Mouse (Mus musculus): ENCODE data around the gene Vcp. TPM values are rescaled to one million over a fixed set of nuclear protein-coding genes. Genes with fewer than 3 reads are reported as not detected.
"Not testable (repeated sequence)": the region's sequence is repeated elsewhere in the genome, so short reads cannot be mapped to it uniquely, and the experiment has no call there.

Gene Vcp
- polyA plus RNA-seq, 1 experiment from 2014 or later: 205 TPM

GRCm38 (mm10) chr4:42999451-43000140, 711 bp downstream of the Vcp start:
- under 1% methylated on average over 51 of the region's 51 CpGs for WGBS
- ATAC-seq: peak; percentile 49
- peak overlapping the region; percentile 77 for H3K4me3 ChIP-seq (ENCODE audit: low read depth, low read length)
- H3K9me3 ChIP-seq (ENCODE audit: control insufficient read depth): no peaks in the 10 kb centered on the region
- no peaks in the 10 kb centered on the region for H3K27me3 ChIP-seq (replicated peaks; ENCODE audit: control insufficient read depth, insufficient read depth, low read length)
- peak overlapping the region; percentile 98 for H3K9ac ChIP-seq (ENCODE audit: low read depth, low read length)
- TF ChIP-seq CTCF (IDR thresholded peaks at IDR 0.05; ENCODE audit: low read depth): peak; percentile 62
- peak overlapping the region; percentile 72 for H3K4me2 ChIP-seq (replicated peaks; ENCODE audit: low read depth)
- peaks cover 11% of the 10 kb centered on the region for H3K36me3 ChIP-seq (ENCODE audit: control insufficient read depth, insufficient read depth)
- peak overlapping the region; percentile 98 for H3K27ac ChIP-seq (ENCODE audit: low read depth, low read length)
- H3K4me1 ChIP-seq (replicated peaks; ENCODE audit: control insufficient read depth, insufficient read depth, low read length): peaks cover 8% of the 10 kb centered on the region; the same call in 1 of the 2 replicates

GRCm38 (mm10) chr4:42998022-42998421, 2.3 kb downstream of the Vcp start:
- Histone ChIP-seq H3K4me2 (replicated peaks; ENCODE audit: low read depth) (peak overlapping the region; percentile 72), H3K4me1 (replicated peaks; ENCODE audit: control insufficient read depth, insufficient read depth, low read length) (peaks cover 8% of the 10 kb centered on the region; the same call in 1 of the 2 replicates), H3K27me3 (replicated peaks; ENCODE audit: control insufficient read depth, insufficient read depth, low read length) (no peaks in the 10 kb centered on the region), H3K27ac (ENCODE audit: low read depth, low read length) (no peak overlapping the region), H3K4me3 (ENCODE audit: low read depth, low read length) (no peak overlapping the region), H3K36me3 (ENCODE audit: control insufficient read depth, insufficient read depth) (peaks cover 25% of the 10 kb centered on the region), H3K9ac (ENCODE audit: low read depth, low read length) (0 out of 2 replicates have a peak overlapping the region, but pooled peaks have one; percentile 98), H3K9me3 (ENCODE audit: control insufficient read depth) (no peaks in the 10 kb centered on the region)
- TF ChIP-seq CTCF (IDR thresholded peaks at IDR 0.05; ENCODE audit: low read depth): no peak
- no peak for ATAC-seq
- WGBS: 38% methylated on average over 2 of the region's 2 CpGs

GRCm38 (mm10) chr4:42988296-42988695, 12.0 kb downstream of the Vcp start:
- H3K4me1 ChIP-seq (replicated peaks; ENCODE audit: control insufficient read depth, insufficient read depth, low read length): no peaks in the 10 kb centered on the region
- 89% methylated on average over 1 of the region's 1 CpGs for WGBS
- ATAC-seq: no peak

GRCm38 (mm10) chr4:42980467-42980866, 19.8 kb downstream of the Vcp start:
- ATAC-seq: 0 out of 2 replicates have a peak, but pooled peaks have one; percentile 4
- H3K36me3 ChIP-seq (ENCODE audit: control insufficient read depth, insufficient read depth): peaks cover 65% of the 10 kb centered on the region

More at GRCm38 (mm10) chr4:42988296-42988695, 12.0 kb downstream of the Vcp start:
- Histone ChIP-seq H3K27ac (ENCODE audit: low read depth, low read length) (no peak overlapping the region), H3K9me3 (ENCODE audit: control insufficient read depth) (no peaks in the 10 kb centered on the region), H3K27me3 (replicated peaks; ENCODE audit: control insufficient read depth, insufficient read depth, low read length) (no peaks in the 10 kb centered on the region), H3K36me3 (ENCODE audit: control insufficient read depth, insufficient read depth) (peaks cover 94% of the 10 kb centered on the region), H3K4me3 (ENCODE audit: low read depth, low read length) (no peak overlapping the region), H3K4me2 (replicated peaks; ENCODE audit: low read depth) (no peak overlapping the region), H3K9ac (ENCODE audit: low read depth, low read length) (no peak overlapping the region)
- peak; percentile 42; the same call in 1 of the 2 replicates for TF ChIP-seq CTCF (IDR thresholded peaks at IDR 0.05; ENCODE audit: low read depth)

GRCm38 (mm10) chr4:42978062-42978461, 22.2 kb downstream of the Vcp start:
- Histone ChIP-seq H3K9ac (ENCODE audit: low read depth, low read length) (no peak overlapping the region), H3K4me1 (replicated peaks; ENCODE audit: control insufficient read depth, insufficient read depth, low read length) (no peaks in the 10 kb centered on the region), H3K4me2 (replicated peaks; ENCODE audit: low read depth) (no peak overlapping the region), H3K9me3 (ENCODE audit: control insufficient read depth) (no peaks in the 10 kb centered on the region), H3K27ac (ENCODE audit: low read depth, low read length) (no peak overlapping the region), H3K27me3 (replicated peaks; ENCODE audit: control insufficient read depth, insufficient read depth, low read length) (no peaks in the 10 kb centered on the region), H3K36me3 (ENCODE audit: control insufficient read depth, insufficient read depth) (peaks cover 42% of the 10 kb centered on the region), H3K4me3 (ENCODE audit: low read depth, low read length) (no peak overlapping the region)
- peak; percentile 45 for TF ChIP-seq CTCF (IDR thresholded peaks at IDR 0.05; ENCODE audit: low read depth)
- ATAC-seq: no peak
- WGBS: 92% methylated on average over 4 of the region's 4 CpGs

More at GRCm38 (mm10) chr4:42980467-42980866, 19.8 kb downstream of the Vcp start:
- 86% methylated on average over 7 of the region's 8 CpGs for WGBS
- not testable (repeated sequence) for H3K4me3 ChIP-seq (ENCODE audit: low read depth, low read length); H3K27me3 ChIP-seq (replicated peaks; ENCODE audit: control insufficient read depth, insufficient read depth, low read length); H3K4me2 ChIP-seq (replicated peaks; ENCODE audit: low read depth); H3K9me3 ChIP-seq (ENCODE audit: control insufficient read depth); H3K9ac ChIP-seq (ENCODE audit: low read depth, low read length); H3K4me1 ChIP-seq (replicated peaks; ENCODE audit: control insufficient read depth, insufficient read depth, low read length); H3K27ac ChIP-seq (ENCODE audit: low read depth, low read length)

- no peak for ATAC-seq
- no peak overlapping the region for H3K4me3 ChIP-seq (ENCODE audit: low read depth, low read length)
- WGBS: 74% methylated on average over 5 of the region's 5 CpGs
Observed at GRCm38 (mm10) chr4:42973868-42974267, 26.4 kb downstream of the Vcp start.

More at GRCm38 (mm10) chr4:42973868-42974267, 26.4 kb downstream of the Vcp start:
- H3K4me2 ChIP-seq (replicated peaks; ENCODE audit: low read depth): no peak overlapping the region
- H3K27me3 ChIP-seq (replicated peaks; ENCODE audit: control insufficient read depth, insufficient read depth, low read length): no peaks in the 10 kb centered on the region
- no peak overlapping the region for H3K9ac ChIP-seq (ENCODE audit: low read depth, low read length)
- no peak for TF ChIP-seq CTCF (IDR thresholded peaks at IDR 0.05; ENCODE audit: low read depth)
- peaks cover 6% of the 10 kb centered on the region for H3K36me3 ChIP-seq (ENCODE audit: control insufficient read depth, insufficient read depth)
- no peaks in the 10 kb centered on the region for H3K9me3 ChIP-seq (ENCODE audit: control insufficient read depth)
- no peak overlapping the region for H3K27ac ChIP-seq (ENCODE audit: low read depth, low read length)
- no peaks in the 10 kb centered on the region for H3K4me1 ChIP-seq (replicated peaks; ENCODE audit: control insufficient read depth, insufficient read depth, low read length)
